Mouse (Mus musculus) urinary bladder, postnatal 14 days (tissue): ENCODE measurements around the gene Olfr868.

Experiments
- DNase-seq: peaks from one replicate; pipeline ENCODE4 v3.0.0; 2021; ENCODE audit warnings: low spot score

Gene Olfr868

GRCm38 (mm10) chr9:20098326-20098725 is at the start of gene Olfr868:
Gene Olfr868, plus strand, starts transcription at chr9:20098626.
- no peak for DNase-seq

GRCm38 (mm10) chr9:20057462-20057861 is 41.0 kb upstream of the Olfr868 start, which contains the start of gene Olfr867:
Gene Olfr867, minus strand, starts transcription at chr9:20057562.
- DNase-seq, result no peak

- no peak for DNase-seq
These were observed 28.2 kb upstream of the Olfr868 start for GRCm38 (mm10) chr9:20070236-20070635.

GRCm38 (mm10) chr9:20071291-20071690 is 27.1 kb upstream of the Olfr868 start:
- no peak for DNase-seq

- no peak for DNase-seq
These were observed 24.8 kb upstream of the Olfr868 start for GRCm38 (mm10) chr9:20073523-20074177.

GRCm38 (mm10) chr9:20128709-20129108 is 30.3 kb downstream of the Olfr868 start, which contains the start of gene Olfr869:
Gene Olfr869, plus strand, starts transcription at chr9:20129009.
- DNase-seq, result no peak

GRCm38 (mm10) chr9:20149706-20150105 is 51.3 kb downstream of the Olfr868 start:
- no peak for DNase-seq
